Mouse (Mus musculus) embryonic facial prominence, embryonic 10.5 days (tissue): ENCODE results near the gene 4930442H23Rik. TPM values are rescaled to one million over a fixed set of nuclear protein-coding genes. Genes with fewer than 3 reads are reported as not detected.
A peak's percentile ranks its signal among the peaks of the same experiment; 100 is the strongest.

Experiments used
- DNase-seq: peaks from one replicate; pipeline ENCODE4 v3.0.0-alpha.2; 2017; ENCODE audit warnings: low spot score
- H3K27ac ChIP-seq: fragments of 300-500 bp; sonication (generic); replicated peaks from 2 replicates; pipeline ENCODE4 v1.5.1; 2016; ENCODE audit warnings: mild to moderate bottlenecking
- H3K27me3 ChIP-seq: fragments of 300-500 bp; sonication (generic); replicated peaks from 2 replicates; pipeline ENCODE4 v1.6.1; 2016; ENCODE audit warnings: low read depth, mild to moderate bottlenecking; ENCODE audit not compliant: poor library complexity, severe bottlenecking
- H3K36me3 ChIP-seq: fragments of 300-500 bp; sonication (generic); replicated peaks from 2 replicates; pipeline ENCODE4 v1.6.1; 2016; ENCODE audit warnings: mild to moderate bottlenecking, moderate library complexity
- H3K4me1 ChIP-seq: fragments of 300-500 bp; sonication (generic); 2 replicates; pipeline ENCODE4 v1.6.1; 2016
- H3K4me3 ChIP-seq: fragments of 300-500 bp; sonication (generic); 2 replicates; pipeline ENCODE4 v1.5.1; 2016; ENCODE audit warnings: mild to moderate bottlenecking, moderate library complexity
- H3K9me3 ChIP-seq: fragments of 300-500 bp; sonication (generic); 2 replicates; pipeline ENCODE4 v1.6.1; 2016; ENCODE audit warnings: mild to moderate bottlenecking
- WGBS: fragments of 180-500 bp; shearing (Covaris S2); methylation state at CpG from one replicate; pipeline ENCODE4 v1.1.7; 2016; 5-methylcytosine and 5-hydroxymethylcytosine counted together
- polyA plus RNA-seq: library from polyadenylated mRNA; unstranded; fragments of >200 nt; fragmentation: Nextera tagmentation; extraction: Ambion mirVana; gene quantifications from 2 replicates; pipeline ENCODE4 v1.2.1, GENCODE M21; 2016

4930442H23Rik gene
- polyA plus RNA-seq, 1 experiment from 2014 or later = not detected

DNA sequence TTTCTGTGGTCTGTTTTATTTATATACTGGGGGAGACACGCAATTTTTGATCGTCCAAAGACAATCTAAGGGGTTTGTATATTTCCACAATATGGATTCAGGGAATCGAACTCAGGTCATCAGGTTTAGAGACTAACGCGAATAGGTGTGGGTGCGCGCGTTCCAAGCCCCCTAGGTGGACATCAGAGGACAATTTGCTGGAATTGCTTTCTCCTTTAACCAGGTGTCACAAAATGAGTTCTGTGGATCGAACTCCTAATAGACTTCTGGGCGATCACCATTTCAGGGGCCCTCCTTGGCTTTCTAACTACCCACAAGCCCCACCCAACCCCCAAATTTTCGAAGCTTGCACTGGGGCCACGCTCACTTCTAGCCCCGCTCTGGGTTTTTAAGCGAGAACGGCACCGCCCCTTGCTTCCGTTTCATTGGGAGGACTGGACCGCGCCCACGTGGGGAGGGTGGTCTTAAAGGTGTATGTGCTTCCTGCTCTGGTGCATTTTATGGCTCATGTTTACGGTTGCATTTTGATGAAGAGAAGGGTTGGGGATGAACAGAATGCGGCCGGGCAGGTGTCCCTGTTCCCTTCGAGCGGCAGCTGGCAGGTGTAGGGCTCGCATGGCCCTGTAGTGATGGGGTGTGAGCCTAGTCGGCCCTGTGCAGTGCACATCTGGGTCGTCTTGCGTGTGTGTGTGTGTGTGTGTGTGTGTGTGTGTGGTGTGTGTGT is 15.0 kb downstream of the 4930442H23Rik start:
- H3K27ac ChIP-seq = peak overlapping the region; percentile 91
- peaks cover 22% of the 10 kb centered on the region for H3K36me3 ChIP-seq
- no peaks in the 10 kb centered on the region for H3K27me3 ChIP-seq
- peak; percentile 87 for DNase-seq
- H3K4me1 ChIP-seq = peaks cover 49% of the 10 kb centered on the region
- 6% methylated on average over 29 of the region's 29 CpGs for WGBS
- H3K9me3 ChIP-seq = no peaks in the 10 kb centered on the region
- peak overlapping the region; percentile 99 for H3K4me3 ChIP-seq

DNA sequence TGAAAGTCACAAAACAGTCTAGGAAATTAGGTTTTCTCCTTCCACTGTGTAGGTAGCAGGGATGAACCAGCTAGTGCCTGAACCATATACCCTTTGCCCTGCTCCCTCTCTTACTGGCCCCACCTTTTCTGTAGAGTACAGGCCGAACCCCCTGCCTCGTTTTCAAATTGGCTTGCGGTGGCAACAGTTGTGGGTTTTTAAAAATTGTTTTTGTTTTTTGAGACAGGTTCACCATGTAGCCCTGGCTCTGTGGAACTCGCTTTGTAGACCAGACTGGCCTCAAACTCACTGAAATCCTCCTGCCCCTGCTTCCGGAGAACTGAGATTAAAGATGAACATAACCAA is 15.6 kb downstream of the 4930442H23Rik start:
- WGBS = 6% methylated on average over 5 of the region's 5 CpGs
- Histone ChIP-seq H3K27ac (peak overlapping the region; percentile 91), H3K4me3 (peak overlapping the region; percentile 99), H3K27me3 (no peaks in the 10 kb centered on the region), H3K4me1 (peaks cover 42% of the 10 kb centered on the region), H3K9me3 (no peaks in the 10 kb centered on the region), H3K36me3 (peaks cover 29% of the 10 kb centered on the region)
- DNase-seq = no peak

- Histone ChIP-seq H3K36me3 (peaks cover 35% of the 10 kb centered on the region), H3K9me3 (no peaks in the 10 kb centered on the region), H3K4me1 (peaks cover 42% of the 10 kb centered on the region), H3K27ac (peak within 1 kb of the TSS; percentile 91), H3K4me3 (peak within 1 kb of the TSS; percentile 99), H3K27me3 (no peaks in the 10 kb centered on the region)
- peak; percentile 100 for DNase-seq
- 1% methylated on average over 64 of the region's 64 CpGs for WGBS
Observed at GRCm38 (mm10) chr10:81167200-81168086, 16.2 kb downstream of the 4930442H23Rik start, which contains the start of gene Pias4. Pias4 (minus strand) TSS chr10:81167923.

GRCm38 (mm10) chr10:81165118-81165517 is 18.5 kb downstream of the 4930442H23Rik start:
- peaks cover 58% of the 10 kb centered on the region for H3K36me3 ChIP-seq
- peaks cover 48% of the 10 kb centered on the region for H3K4me1 ChIP-seq
- DNase-seq = no peak
- H3K4me3 ChIP-seq = peak overlapping the region; percentile 13
- H3K27me3 ChIP-seq = no peaks in the 10 kb centered on the region
- WGBS = 87% methylated on average over 8 of the region's 8 CpGs
- H3K9me3 ChIP-seq = no peaks in the 10 kb centered on the region
- H3K27ac ChIP-seq = no peak overlapping the region

DNA sequence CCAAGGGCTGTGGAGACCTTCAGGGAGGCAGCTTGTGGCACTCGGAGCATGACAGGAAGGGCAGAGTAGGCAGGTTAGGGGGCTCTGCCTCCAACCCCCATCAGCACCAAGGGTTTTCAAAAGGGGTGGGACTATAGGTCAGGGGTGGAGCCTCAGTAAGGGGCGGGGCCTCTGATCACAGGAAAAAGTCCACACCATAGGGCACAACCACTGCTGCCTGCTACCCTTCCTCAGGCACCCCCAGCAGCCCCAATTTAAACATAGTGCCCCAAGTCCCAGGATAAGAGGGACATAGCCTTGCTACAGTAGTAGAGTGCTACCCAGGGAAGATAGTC is 21.4 kb downstream of the 4930442H23Rik start:
- 75% methylated on average over 2 of the region's 2 CpGs for WGBS
- Histone ChIP-seq H3K27ac (no peak overlapping the region), H3K4me3 (no peak overlapping the region), H3K36me3 (peaks cover 86% of the 10 kb centered on the region), H3K4me1 (peaks cover 29% of the 10 kb centered on the region), H3K27me3 (no peaks in the 10 kb centered on the region), H3K9me3 (no peaks in the 10 kb centered on the region)
- DNase-seq = no peak

GRCm38 (mm10) chr10:81161602-81162317 is 21.9 kb downstream of the 4930442H23Rik start:
- 93% methylated on average over 8 of the region's 8 CpGs for WGBS
- Histone ChIP-seq H3K4me1 (peaks cover 24% of the 10 kb centered on the region), H3K9me3 (no peaks in the 10 kb centered on the region), H3K27ac (no peak overlapping the region), H3K27me3 (no peaks in the 10 kb centered on the region), H3K36me3 (peaks cover 91% of the 10 kb centered on the region), H3K4me3 (no peak overlapping the region)
- no peak for DNase-seq

DNA sequence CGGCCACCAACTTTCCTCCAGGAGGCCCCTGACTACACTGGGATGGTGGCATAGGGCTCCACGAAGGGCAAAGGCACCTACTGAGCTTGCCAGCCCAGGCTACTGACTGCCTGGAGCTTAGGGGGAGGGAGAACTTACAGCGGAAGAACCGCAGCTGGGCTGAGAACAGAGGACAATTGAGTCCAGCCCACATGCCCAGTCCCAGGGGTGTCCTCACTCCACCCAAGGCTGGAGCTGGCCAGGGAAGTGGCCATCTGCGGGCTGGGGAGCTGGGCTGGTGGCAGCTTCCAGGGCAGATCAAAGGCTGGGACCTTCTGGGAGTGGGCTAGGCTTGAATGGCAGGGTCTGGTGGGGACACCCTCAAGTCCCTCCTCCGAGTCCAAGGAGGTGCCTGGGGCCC is 28.9 kb downstream of the 4930442H23Rik start:
- 81% methylated on average over 6 of the region's 6 CpGs for WGBS
- H3K4me1 ChIP-seq = peaks cover 20% of the 10 kb centered on the region
- H3K9me3 ChIP-seq = no peaks in the 10 kb centered on the region
- DNase-seq = no peak
- H3K27me3 ChIP-seq = no peaks in the 10 kb centered on the region
- no peak overlapping the region for H3K4me3 ChIP-seq
- no peak overlapping the region for H3K27ac ChIP-seq
- H3K36me3 ChIP-seq = peaks cover 85% of the 10 kb centered on the region

DNA sequence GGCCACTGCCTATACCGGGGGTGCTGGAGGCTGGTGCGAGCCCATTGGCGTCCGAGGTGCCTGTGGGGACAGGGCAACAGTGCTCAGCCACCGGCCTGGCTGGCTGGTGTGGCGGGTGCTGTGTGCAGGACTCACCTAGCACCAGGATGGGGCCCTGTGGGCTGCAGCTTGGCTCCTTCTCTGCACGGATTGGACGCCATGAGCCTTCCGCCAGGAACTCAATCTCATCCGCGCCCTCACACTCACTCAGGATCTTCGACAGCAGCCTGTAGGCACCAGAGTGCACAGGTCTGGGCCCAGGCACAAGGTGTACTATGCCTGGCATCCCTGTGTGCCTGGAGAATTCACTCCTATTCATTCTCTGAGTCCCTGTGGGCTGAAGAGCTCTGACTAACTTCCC is 29.3 kb downstream of the 4930442H23Rik start:
- Histone ChIP-seq H3K4me1 (peaks cover 20% of the 10 kb centered on the region), H3K9me3 (no peaks in the 10 kb centered on the region), H3K27ac (no peak overlapping the region), H3K4me3 (peak overlapping the region; percentile 2; the same call in 1 of the 2 replicates), H3K27me3 (no peaks in the 10 kb centered on the region), H3K36me3 (peaks cover 86% of the 10 kb centered on the region)
- no peak for DNase-seq
- WGBS = 91% methylated on average over 12 of the region's 12 CpGs

GRCm38 (mm10) chr10:81152609-81153008 is 31.0 kb downstream of the 4930442H23Rik start:
- DNase-seq = no peak
- H3K27ac ChIP-seq = peak overlapping the region; percentile 26; the same call in 1 of the 2 replicates
- H3K4me3 ChIP-seq = no peak overlapping the region
- no peaks in the 10 kb centered on the region for H3K9me3 ChIP-seq
- H3K36me3 ChIP-seq = peaks cover 86% of the 10 kb centered on the region
- H3K4me1 ChIP-seq = peaks cover 20% of the 10 kb centered on the region
- no peaks in the 10 kb centered on the region for H3K27me3 ChIP-seq
- WGBS = 74% methylated on average over 12 of the region's 12 CpGs

DNA sequence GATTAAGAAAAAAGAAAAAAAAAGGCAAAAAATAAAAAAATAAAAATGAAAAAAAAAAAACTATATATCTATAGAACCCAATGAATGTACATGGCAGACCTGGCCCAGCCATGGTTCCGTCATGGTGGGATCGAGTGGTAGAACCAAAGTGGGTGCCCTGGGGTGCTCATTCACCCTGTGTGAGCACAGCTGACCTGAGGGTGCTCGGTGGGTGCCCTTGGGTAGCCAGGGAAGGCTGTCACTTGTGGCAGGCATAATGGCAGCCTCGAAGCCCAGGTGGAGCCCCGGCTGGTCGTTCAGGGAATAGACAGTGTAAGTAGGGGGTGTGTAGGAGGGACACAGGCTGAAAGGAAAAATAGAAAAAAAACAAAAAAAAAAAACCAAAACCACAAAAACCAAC is 32.4 kb downstream of the 4930442H23Rik start:
- Histone ChIP-seq H3K9me3 (no peaks in the 10 kb centered on the region), H3K27me3 (no peaks in the 10 kb centered on the region), H3K36me3 (peaks cover 86% of the 10 kb centered on the region), H3K4me1 (peaks cover 20% of the 10 kb centered on the region), H3K27ac (no peak overlapping the region), H3K4me3 (no peak overlapping the region)
- WGBS = 83% methylated on average over 6 of the region's 6 CpGs
- no peak for DNase-seq

DNA sequence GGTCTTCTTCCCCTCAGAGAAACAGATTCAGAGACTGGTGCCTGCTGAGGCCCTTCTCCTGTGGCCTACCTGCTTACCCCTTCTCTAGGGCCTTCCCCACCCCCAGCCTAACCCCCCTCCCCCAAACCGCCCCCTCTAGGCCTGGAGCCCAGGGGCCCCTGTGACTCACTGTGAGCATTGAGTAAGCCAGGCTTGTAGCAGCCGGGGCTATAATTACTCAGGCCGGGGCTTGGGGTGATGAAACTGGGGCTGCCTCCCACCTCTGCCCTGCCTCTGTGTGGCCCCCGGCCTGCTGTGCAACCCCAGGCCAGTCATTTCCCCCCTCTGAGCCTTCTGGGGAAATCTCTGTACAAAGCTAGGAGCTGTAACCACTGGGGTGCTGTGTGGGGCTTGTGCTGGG is 37.4 kb downstream of the 4930442H23Rik start:
- Histone ChIP-seq H3K36me3 (peaks cover 93% of the 10 kb centered on the region), H3K9me3 (no peaks in the 10 kb centered on the region), H3K4me3 (no peak overlapping the region), H3K4me1 (peaks cover 23% of the 10 kb centered on the region), H3K27me3 (no peaks in the 10 kb centered on the region), H3K27ac (no peak overlapping the region)
- DNase-seq = no peak
- 88% methylated on average over 4 of the region's 4 CpGs for WGBS

DNA sequence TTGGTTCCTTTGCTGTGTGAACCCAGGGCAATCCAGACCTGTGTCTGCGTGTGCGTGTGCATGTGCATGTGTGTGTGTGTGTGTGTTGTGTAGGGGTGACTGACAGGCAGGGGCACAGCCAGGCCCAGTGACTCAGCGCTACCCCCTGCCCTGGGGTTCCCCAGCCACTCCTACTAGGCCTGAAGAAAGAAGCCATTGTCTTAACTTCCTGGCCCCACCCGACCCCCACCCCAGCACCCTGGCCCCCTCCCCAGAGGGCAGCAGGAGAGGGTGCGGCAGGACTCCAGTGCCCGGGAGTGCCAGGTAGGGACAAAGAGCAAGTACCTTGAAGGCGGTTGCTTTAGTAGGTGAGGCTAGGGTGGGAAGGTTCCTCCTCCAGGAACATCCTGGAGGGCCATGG is 37.9 kb downstream of the 4930442H23Rik start:
- no peak for DNase-seq
- H3K27me3 ChIP-seq = no peaks in the 10 kb centered on the region
- 0 out of 2 replicates have a peak overlapping the region, but pooled peaks have one; percentile 12 for H3K4me3 ChIP-seq
- H3K9me3 ChIP-seq = no peaks in the 10 kb centered on the region
- WGBS = 88% methylated on average over 7 of the region's 7 CpGs
- H3K27ac ChIP-seq = no peak overlapping the region
- peaks cover 28% of the 10 kb centered on the region for H3K4me1 ChIP-seq
- H3K36me3 ChIP-seq = peaks cover 98% of the 10 kb centered on the region
